9 mouse cellular contexts compared by ENCODE assay signal in the genomic region with DNA sequence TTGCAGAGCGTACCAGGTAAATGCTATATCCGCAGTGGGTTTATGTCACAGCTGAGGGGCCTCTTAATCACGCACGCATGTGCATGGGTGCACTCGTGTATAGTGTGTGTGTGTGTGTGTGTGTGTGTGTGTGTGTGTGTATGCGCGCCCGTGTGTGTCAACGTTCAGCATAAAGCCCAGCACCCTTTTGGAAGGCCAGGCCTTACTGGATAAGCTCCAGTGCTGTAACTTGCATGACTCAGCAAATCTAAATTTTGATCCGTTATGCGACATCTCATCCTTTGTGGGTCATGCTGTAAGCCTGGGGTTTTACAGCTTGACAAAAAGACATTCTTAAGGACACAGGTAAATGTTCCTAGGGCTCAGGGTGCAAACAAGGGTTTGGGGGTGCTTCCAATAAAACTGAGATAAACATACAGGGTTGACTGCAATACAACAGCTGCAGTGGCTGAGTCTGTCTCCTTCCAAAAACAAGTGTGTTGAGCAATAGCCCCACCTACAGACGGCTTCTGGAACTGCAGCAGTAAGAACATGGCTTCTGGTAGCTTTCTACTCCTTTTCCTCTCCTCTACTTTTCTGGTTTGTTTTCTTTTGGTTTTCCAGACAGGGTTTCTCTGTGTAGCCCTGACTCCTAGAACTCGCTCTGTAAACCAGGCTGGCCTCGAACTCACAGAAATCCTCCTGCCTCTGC. TPM values are rescaled to one million over a fixed set of nuclear protein-coding genes. Genes with fewer than 3 reads are reported as not detected.
A peak's percentile ranks its signal among the peaks of the same experiment; 100 is the strongest.
DNase-seq lines count a peak whose midpoint lies in the region; ATAC-seq lines count a peak whose summit lies in the region.
"Had no signal": no experiment of that assay in that cellular context is flagged by ENCODE, and none has a peak within 500 bp of the region (broad histone marks: within the 10 kb centered on the region; RNA-seq: fewer than 3 reads in every experiment).

No protein-coding gene starts in this region.

- ATAC-seq in cerebellum, adult (ENCODE audit: insufficient number of reproducible peaks, low FRiP score, low TSS enrichment): peak; percentile 29; the same call in 1 of the 2 replicates
- peak; percentile 63 for ATAC-seq in forebrain, embryonic 14.5 days
- ATAC-seq in hindbrain, embryonic 15.5 days (ENCODE audit: low FRiP score, low read depth): peak; percentile 65; the same call in 1 of the 2 replicates

- peak; percentile 63 for DNase-seq in heart, adult 8-10 months (ENCODE audit: low spot score)
- no peak for DNase-seq in heart, adult 11 months
- DNase-seq in forebrain, embryonic 14.5 days (ENCODE audit: low spot score): peak; percentile 83
- peak; percentile 67 to 90 for DNase-seq in left cerebral cortex, adult 8-10 months (ENCODE audit: low spot score in 2 of 2)
- peak; percentile 78 for DNase-seq in midbrain, embryonic 10.5 days (ENCODE audit: low spot score)
- DNase-seq in spleen, adult 12 weeks (ENCODE audit: low spot score): peak; percentile 71

- no peaks in the 10 kb centered on the region for H3K9me3 ChIP-seq in forebrain, embryonic 14.5 days (replicated peaks; ENCODE audit: control insufficient read depth, low read length)
- no peaks in the 10 kb centered on the region for H3K9me3 ChIP-seq in hindbrain, embryonic 15.5 days
- H3K9me3 ChIP-seq in midbrain, embryonic 10.5 days (replicated peaks): no peaks in the 10 kb centered on the region

- H3K9ac ChIP-seq in forebrain, embryonic 14.5 days (ENCODE audit: low read length): no peak overlapping the region
- H3K9ac ChIP-seq in hindbrain, embryonic 15.5 days: no peak overlapping the region

- H3K27ac ChIP-seq in forebrain, embryonic 14.5 days (ENCODE audit: low read depth, low read length): no peak overlapping the region
- no peak overlapping the region for H3K27ac ChIP-seq in hindbrain, embryonic 15.5 days (replicated peaks)
- H3K27ac ChIP-seq in midbrain, embryonic 10.5 days (replicated peaks): no peak overlapping the region

- no peak overlapping the region for H3K4me3 ChIP-seq in forebrain, embryonic 14.5 days (ENCODE audit: low read depth, low read length)
- no peak overlapping the region for H3K4me3 ChIP-seq in hindbrain, embryonic 15.5 days
- H3K4me3 ChIP-seq in midbrain, embryonic 10.5 days: no peak overlapping the region

- no peaks in the 10 kb centered on the region for H3K36me3 ChIP-seq in forebrain, embryonic 14.5 days (ENCODE audit: control insufficient read depth, insufficient read depth, low read length)
- H3K36me3 ChIP-seq in hindbrain, embryonic 15.5 days: no peaks in the 10 kb centered on the region
- H3K36me3 ChIP-seq in midbrain, embryonic 10.5 days: no peaks in the 10 kb centered on the region

- 75% methylated on average over 14 of the region's 14 CpGs for WGBS in forebrain, embryonic 14.5 days
- 74% methylated on average over 14 of the region's 14 CpGs for WGBS in hindbrain, embryonic 15.5 days
- 74% methylated on average over 14 of the region's 14 CpGs for WGBS in midbrain, embryonic 10.5 days

- no peak overlapping the region for H3K4me2 ChIP-seq in forebrain, embryonic 14.5 days (ENCODE audit: low read length)
- H3K4me2 ChIP-seq in hindbrain, embryonic 15.5 days: no peak overlapping the region

- H3K4me1 ChIP-seq in forebrain, embryonic 14.5 days (ENCODE audit: control insufficient read depth, insufficient read depth, low read length): no peaks in the 10 kb centered on the region
- no peaks in the 10 kb centered on the region for H3K4me1 ChIP-seq in hindbrain, embryonic 15.5 days (replicated peaks)
- no peaks in the 10 kb centered on the region for H3K4me1 ChIP-seq in midbrain, embryonic 10.5 days

- H3K27me3 ChIP-seq in forebrain, embryonic 14.5 days (replicated peaks; ENCODE audit: control insufficient read depth, insufficient read depth, low read length): no peaks in the 10 kb centered on the region
- no peaks in the 10 kb centered on the region for H3K27me3 ChIP-seq in hindbrain, embryonic 15.5 days
- H3K27me3 ChIP-seq in midbrain, embryonic 10.5 days (ENCODE audit: low read depth, poor library complexity, severe bottlenecking): no peaks in the 10 kb centered on the region

RNA-seq across cellular contexts. Expression of gene Tbx19, which starts 28.2 kb away (rescaled TPM):
- total RNA-seq in heart, adult 8-10 months (2022): not detected
- 0.07 and 0.13 TPM in 2 replicates for polyA plus RNA-seq in forebrain, embryonic 14.5 days (2014; fragmentation: Nextera tagmentation; extraction: Ambion mirVana)
- polyA plus RNA-seq in hindbrain, embryonic 15.5 days (2015; fragmentation: Nextera tagmentation; extraction: Ambion mirVana): not detected in 2 replicates
- total RNA-seq in left cerebral cortex, adult 8-10 months (2022): not detected
- polyA plus RNA-seq in midbrain, embryonic 10.5 days (2016; fragmentation: Nextera tagmentation; extraction: Ambion mirVana): not detected in 2 replicates
- polyA plus RNA-seq: stomach, embryonic 16.5 days had no signal
